Mouse (Mus musculus): ENCODE results near the gene Birc7.

Birc7 gene

DNA sequence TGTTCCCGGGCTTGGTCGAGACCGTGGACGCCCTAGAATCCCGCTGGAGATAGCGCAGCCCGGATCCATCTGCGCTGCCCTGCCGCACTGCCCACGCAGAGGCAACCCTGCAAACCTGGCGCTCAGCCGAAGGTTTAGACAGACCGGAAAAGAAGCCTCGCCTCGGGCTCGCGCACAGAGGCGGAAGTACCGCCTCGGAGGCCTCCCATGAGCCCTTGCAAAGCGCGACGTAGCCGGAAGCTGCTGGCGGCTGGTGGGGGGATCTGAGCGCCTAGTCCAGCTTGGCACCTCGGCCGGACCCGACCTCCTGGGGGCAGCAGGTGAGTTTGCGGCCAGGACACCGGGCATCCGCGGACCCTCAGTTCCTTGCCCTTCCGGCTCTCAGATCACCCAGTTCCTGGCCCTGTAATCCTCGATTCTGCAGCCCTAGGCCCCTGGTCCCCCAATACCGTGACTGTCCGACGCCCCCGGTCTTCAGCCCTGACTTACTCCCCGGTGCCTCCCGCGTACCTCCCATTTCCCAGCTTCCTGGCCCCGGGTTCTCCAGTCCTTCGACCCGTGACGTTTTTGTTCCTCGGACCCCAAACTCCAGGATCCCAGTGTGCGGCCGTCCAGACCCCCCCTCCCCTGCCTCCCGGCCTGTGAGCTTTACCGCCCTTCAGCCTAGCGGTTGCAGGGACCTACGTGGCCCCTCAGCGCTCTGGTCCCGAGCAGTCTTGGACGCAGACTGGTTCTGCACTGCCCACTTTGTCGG is 38.4 kb downstream of the Birc7 start, which contains the start of gene Arfgap1:
Gene Arfgap1 (plus strand): TSS at position 216 of the 754 bp plus-strand sequence.
- peak; percentile 98 for DNase-seq (ENCODE audit: low read depth, low spot score)

DNA sequence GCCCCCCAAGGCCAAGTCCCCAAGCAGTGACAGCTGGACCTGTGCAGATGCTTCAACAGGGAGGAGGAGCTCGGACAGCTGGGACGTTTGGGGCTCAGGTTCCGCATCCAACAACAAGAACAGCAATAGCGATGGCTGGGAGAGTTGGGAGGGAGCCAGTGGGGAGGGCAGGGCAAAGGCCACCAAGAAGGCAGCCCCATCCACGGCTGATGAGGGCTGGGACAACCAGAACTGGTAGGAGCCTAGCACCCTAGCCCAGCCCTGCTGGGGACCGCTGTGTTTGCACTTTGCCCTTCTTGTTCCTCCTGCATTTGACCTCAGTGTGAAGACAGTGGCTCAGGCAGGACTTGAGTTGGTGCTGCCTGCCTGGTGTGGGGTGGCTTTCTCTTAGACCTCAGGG is 52.3 kb downstream of the Birc7 start:
- DNase-seq (ENCODE audit: low read depth, low spot score), result no peak
